Mouse (Mus musculus): ENCODE measurements at regions not wholly inside any gene's neighbourhood (a gene's known extent, or its start where the extent isn't known, plus 50 kb on each side); places are given as distances from the start of the nearest gene placed in this dataset.
"Not testable (repeated sequence)": the region's sequence is repeated elsewhere in the genome, so short reads cannot be mapped to it uniquely, and the experiment has no call there.

- no peak for DNase-seq
These were observed 125.3 kb downstream of the Gipc2 start for GRCm38 (mm10) chr3:152040751-152041150.

- not testable (repeated sequence) for DNase-seq
These were observed 129.2 kb downstream of the Gipc2 start for GRCm38 (mm10) chr3:152036819-152037218.

DNA sequence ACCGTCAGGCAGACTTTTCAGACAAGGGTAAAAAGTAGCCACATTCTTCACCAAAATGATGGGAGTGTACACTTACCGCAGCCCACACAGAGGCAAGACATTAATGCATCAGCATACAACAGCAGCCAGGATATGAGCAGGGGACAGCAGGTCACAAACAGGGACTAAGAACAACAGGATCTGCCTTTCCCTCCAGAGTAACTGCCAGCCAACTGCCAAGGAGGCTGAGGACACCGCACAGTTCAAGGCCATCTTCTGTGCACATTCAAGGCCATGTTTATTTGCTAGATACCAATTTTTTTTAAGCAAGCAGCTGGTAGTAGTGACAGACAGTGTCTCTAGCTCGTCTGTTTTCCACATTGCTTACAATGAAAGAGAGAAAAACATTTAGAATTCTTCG lies 130.6 kb downstream of the Gipc2 start:
- no peak for DNase-seq

DNA sequence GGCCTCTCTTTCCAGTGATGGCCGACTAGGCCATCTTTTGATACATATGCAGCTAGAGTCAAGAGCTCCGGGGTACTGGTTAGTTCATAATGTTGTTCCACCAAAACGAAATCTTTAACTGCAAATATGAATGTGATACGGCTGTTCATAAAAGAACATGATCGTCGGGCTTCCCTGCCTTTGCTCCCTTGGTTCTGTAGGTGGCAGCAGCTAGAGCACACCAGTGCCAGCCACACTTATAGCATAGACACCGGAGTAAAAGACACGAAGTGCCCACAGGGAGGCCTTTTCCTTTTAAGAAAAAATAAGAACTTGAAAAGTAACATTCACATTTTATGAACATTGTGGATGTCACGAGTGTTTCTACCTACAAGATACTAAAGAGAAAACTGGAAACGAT lies 131.3 kb downstream of the Gipc2 start:
- no peak for DNase-seq

DNA sequence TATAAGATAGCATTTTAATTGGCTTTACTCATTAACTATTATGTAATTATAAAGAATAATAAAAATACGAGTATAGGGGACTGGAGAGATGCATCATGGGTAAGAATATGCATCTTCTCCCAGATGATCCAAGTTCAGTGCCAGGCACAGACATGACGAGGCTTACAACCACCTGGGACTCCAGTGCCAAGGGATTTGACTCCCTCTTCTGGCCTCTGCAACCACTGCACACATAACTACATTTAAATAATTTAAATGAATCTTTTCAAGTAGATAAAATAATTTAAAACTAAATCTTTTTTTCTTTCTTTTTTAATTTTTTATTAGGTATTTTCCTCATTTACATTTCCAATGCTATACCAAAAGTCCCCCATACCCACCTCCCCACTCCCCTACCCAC lies 131.8 kb downstream of the Gipc2 start:
- DNase-seq = no peak

DNA sequence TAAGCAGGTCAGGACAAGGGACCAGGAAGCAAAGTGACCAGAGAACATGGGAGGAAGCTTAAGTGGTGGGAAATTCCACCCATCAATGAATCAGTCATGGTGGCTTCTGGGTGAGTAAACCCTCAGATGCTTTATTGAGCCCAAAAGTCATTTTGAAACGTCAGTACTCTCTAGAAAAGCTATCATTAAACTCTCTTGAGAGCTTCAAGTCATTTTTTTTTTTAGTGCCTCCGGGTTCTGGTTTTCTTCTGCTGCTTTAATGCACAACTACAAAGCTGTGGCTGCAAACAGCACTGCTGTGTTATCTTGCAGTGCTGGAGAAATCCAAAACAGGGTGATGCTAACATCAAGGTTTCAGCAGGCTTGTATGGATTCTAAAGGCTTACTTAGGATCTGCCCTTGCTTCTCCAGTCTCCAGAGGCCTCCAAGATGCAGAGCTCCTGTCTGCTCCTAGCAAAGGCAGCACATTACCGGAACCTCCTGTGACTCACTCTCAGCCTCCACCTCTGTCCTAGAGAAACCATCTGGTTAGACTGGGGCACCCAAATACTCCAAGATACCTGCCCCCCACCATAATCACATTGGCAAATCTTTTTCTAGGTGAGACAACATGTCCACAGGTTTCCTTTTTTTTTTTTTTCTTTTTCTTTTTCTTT lies 133.2 kb downstream of the Gipc2 start:
- DNase-seq = no peak

- DNase-seq = no peak
These were observed 137.3 kb downstream of the Gipc2 start for GRCm38 (mm10) chr3:152028695-152029094.

GRCm38 (mm10) chr3:152026034-152026433 lies 140.0 kb downstream of the Gipc2 start:
- DNase-seq = no peak

DNA sequence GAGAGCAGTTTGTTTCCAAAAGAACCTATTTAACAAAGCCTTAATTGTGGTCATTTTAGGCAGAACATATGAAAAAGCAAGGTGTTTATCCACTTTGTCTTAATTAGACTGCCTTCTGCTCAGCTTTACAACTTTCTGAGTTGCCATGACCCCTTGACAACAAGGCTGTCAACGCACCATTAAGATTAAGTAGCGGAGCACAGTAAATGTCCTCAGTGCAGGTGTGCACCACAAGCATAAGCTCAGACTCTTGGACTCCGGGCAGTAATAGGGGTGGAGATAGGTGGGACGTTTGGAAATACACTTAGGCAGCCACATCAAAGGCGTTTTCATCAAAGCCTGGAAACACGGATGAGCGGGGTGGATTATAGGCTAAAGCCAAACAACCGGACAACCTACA lies 140.9 kb downstream of the Gipc2 start:
- no peak for DNase-seq

GRCm38 (mm10) chr3:152006747-152007146 lies 159.3 kb downstream of the Gipc2 start:
- no peak for DNase-seq

GRCm38 (mm10) chr3:152005366-152006025 lies 160.5 kb downstream of the Gipc2 start:
- no peak for DNase-seq

GRCm38 (mm10) chr3:152004411-152004955 lies 161.5 kb downstream of the Gipc2 start:
- no peak for DNase-seq

GRCm38 (mm10) chr3:151997534-151998107 lies 160.2 kb upstream of the Ptgfr start:
- DNase-seq = no peak

- DNase-seq = no peak
These were observed 159.7 kb upstream of the Ptgfr start for GRCm38 (mm10) chr3:151997111-151997510.

DNA sequence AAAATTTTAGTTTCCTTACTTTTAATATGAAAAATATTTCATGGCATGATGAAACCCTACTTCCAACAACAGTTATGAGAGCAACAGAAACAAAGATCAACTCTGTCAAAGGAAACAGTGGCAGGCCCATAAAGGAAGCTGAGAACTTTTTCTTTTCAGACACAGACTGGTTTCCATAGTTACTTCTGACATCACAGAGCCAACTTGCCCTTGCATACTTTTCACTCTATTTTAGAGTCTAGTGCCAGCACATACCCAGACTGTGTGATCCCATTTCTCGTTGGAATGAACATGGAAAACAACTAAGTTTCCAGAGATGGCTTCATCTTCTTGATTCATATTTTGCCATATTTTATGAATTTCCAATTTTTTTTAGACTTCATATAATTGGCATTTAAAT lies 150.8 kb upstream of the Ptgfr start:
- DNase-seq = peak; percentile 7

DNA sequence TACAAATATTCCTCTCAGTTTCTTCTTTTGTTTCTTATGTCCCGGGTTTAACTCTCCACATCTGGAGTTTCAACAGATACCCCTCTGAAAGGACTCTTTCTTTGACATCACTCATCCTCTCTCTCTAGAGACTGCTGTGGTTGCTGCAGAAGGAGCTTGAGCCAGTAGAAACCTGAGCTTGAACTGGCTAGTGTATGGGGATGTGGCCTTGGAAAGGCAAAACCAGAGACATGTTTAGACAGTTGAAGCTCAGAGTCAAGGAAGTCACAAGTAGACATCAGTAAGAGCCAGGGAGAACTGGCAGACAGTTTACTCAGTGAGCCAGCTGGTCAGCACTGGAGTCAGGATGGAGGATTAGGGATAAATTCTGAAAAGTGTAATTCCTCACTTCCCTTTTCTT lies 140.7 kb upstream of the Ptgfr start:
- DNase-seq = no peak

DNA sequence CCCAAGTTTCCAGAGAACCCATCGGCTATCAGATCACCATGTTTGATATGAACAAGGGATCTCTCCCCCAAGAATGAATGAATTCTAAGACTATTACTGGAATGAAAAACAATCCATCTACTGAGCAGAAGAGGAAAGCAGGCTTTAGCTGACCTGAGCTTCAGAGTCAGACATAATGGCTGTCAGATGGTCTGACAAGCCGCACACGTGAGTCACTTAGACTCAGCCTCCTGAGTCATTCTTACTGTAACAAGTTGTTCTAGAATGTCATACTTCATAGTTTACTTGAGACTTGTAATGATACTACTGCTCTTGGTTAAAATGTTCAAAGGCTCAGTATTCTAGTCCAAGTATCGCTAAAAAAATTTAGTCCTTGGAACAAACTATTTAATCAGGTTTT lies 140.2 kb upstream of the Ptgfr start:
- no peak for DNase-seq

- DNase-seq = no peak
These were observed 112.4 kb upstream of the Ptgfr start for GRCm38 (mm10) chr3:151949865-151950264.

DNA sequence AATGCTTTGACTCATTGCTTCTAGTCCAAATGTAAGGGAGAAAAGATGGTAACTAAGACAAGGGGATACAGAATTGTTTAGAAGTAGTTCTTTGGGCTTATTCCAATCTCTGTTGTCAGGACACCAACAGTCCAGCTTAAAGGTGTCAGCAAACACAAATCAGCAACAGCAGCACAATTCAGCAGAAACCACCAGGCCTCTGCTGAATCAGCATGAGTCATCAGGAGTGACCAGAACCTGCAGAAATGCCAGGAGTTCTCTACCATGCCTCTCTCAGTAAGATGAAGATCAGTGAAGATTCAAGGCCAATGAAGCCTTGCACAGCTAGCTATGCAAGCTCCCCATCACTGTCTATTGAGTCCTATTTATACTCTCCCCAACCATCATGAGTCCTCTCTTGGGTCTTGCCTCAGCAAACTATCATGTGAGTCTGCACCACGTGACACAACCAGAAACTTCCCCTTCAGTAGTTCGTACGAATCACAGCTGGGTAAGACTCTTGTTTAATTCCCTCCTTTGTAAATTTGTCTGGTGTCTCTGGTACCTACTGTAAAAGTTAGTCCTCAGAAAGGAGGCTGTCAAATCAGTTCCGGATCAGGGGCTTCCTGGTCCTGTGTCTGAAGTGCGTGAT lies 110.7 kb upstream of the Ptgfr start:
- no peak for DNase-seq

- no peak for DNase-seq
These were observed 108.5 kb upstream of the Ptgfr start for GRCm38 (mm10) chr3:151945916-151946315.

DNA sequence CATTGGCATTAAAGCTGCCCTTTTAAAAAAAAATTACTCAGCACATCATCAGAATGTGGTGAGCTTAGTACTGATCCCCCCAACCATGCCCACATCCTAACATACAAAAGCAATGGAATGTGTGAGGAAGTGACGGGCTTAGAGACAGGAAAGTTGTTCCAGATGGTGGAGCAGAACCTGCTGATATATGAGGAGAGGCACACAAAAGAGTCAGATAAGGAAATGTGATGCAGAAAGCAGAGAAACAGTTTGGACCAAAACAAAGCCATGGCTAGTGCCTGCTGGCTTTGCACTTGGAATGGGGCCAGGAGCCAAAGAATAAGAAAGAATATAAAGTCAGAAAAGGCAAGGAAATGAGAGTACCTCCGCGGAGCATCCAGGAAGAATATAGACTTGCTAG lies 106.1 kb upstream of the Ptgfr start:
- DNase-seq = peak; percentile 24

DNA sequence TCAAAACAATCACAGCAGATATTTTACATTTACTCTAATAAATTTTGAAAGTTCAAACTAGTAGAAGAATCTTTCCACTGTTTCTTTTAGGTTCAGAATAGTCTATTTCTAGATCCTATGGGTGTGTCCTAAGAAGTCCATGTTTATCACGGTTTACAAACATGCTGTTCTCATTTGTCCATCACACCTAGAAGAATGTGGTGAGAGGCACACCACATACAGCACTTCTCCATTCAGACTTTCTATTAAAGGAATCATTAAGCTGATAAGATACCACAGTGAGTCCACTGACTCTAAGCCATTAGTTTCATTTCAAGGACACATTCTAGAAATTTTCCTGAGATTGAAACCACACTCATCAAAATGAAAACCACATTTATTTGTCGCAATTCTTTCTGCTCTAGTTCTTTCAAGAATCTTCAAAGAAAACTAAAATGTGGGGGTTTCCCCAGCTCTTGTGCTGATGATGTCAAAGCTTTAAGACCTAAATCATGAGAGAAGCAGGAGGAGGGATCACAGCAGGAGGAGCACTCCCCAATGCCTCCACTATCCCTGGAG lies 101.1 kb upstream of the Ptgfr start:
- DNase-seq = no peak

GRCm38 (mm10) chr3:151931656-151932055 lies 94.2 kb upstream of the Ptgfr start:
- no peak for DNase-seq

Measured in embryo, embryonic 11 days (tissue).